Mouse (Mus musculus): Measurements from ENCODE around the gene Sept11. TPM values are rescaled to one million over a fixed set of nuclear protein-coding genes. Genes with fewer than 3 reads are reported as not detected.

The Sept11 gene
- polyA plus RNA-seq, 1 experiment = 3.4 TPM

DNA sequence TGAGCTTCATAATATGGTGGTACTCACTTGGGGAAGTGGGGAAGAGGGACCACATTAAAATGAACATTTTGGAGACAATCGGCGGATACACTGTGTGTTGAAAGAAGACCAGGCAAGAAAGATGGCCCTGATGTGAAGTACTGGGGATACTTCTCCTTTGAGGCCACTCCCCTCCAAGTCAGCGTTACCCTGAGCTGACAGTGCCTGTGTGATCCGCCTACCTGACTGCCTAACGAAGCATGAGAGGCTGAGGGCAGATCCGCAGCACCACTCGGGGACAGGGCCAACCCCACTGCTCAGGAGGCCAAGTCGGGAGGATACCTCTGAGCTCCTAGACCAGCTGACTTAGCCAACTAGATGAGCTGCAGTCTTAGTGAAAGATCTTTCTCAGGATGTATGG is 24.4 kb downstream of the Sept11 start:
- Histone ChIP-seq H3K4me3 (ENCODE audit: control insufficient read depth, low read depth, low read length) (no peak overlapping the region), H3K36me3 (ENCODE audit: control insufficient read depth, insufficient read depth, low read length) (no peaks in the 10 kb centered on the region), H3K27me3 (ENCODE audit: control insufficient read depth, insufficient read depth, low read length) (no peaks in the 10 kb centered on the region), H3K4me1 (ENCODE audit: control insufficient read depth, insufficient read depth, low read length) (no peaks in the 10 kb centered on the region; the same call in 1 of the 2 replicates), H3K27ac (ENCODE audit: control insufficient read depth, insufficient read depth, low read depth, low read length) (no peak overlapping the region)
- TF ChIP-seq POLR2A (IDR thresholded peaks at IDR 0.05; ENCODE audit: control insufficient read depth, low read depth, low read length) (no peak), CTCF (IDR thresholded peaks at IDR 0.05; ENCODE audit: control insufficient read depth, insufficient read depth, insufficient replicate concordance, low read depth, low read length) (no peak)

DNA sequence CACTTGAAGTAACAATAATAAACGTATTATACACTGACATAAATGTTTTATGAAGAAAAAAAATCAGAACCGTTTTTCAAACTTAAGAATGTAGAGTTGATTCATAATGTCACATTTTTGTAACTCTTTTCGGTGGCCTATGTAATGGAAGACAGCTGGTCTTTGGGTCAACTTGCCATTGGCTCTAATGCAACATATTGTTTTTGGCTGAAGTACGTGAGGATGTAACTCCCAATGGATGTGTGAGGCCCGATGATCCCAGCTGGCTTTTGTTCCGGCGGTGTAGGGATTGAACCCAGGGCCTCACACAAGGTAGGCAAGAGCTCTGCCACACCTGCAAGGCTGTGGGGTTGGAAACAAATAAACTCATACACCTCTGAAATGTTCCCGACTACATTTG is 28.4 kb downstream of the Sept11 start:
- no peaks in the 10 kb centered on the region for H3K27me3 ChIP-seq (ENCODE audit: control insufficient read depth, insufficient read depth, low read length)
- H3K4me3 ChIP-seq (ENCODE audit: control insufficient read depth, low read depth, low read length) = no peak overlapping the region
- H3K4me1 ChIP-seq (ENCODE audit: control insufficient read depth, insufficient read depth, low read length) = peaks cover 2% of the 10 kb centered on the region
- no peak for TF ChIP-seq POLR2A (IDR thresholded peaks at IDR 0.05; ENCODE audit: control insufficient read depth, low read depth, low read length)
- no peak for TF ChIP-seq CTCF (IDR thresholded peaks at IDR 0.05; ENCODE audit: control insufficient read depth, insufficient read depth, insufficient replicate concordance, low read depth, low read length)
- no peaks in the 10 kb centered on the region for H3K36me3 ChIP-seq (ENCODE audit: control insufficient read depth, insufficient read depth, low read length)
- no peak overlapping the region for H3K27ac ChIP-seq (ENCODE audit: control insufficient read depth, insufficient read depth, low read depth, low read length)

DNA sequence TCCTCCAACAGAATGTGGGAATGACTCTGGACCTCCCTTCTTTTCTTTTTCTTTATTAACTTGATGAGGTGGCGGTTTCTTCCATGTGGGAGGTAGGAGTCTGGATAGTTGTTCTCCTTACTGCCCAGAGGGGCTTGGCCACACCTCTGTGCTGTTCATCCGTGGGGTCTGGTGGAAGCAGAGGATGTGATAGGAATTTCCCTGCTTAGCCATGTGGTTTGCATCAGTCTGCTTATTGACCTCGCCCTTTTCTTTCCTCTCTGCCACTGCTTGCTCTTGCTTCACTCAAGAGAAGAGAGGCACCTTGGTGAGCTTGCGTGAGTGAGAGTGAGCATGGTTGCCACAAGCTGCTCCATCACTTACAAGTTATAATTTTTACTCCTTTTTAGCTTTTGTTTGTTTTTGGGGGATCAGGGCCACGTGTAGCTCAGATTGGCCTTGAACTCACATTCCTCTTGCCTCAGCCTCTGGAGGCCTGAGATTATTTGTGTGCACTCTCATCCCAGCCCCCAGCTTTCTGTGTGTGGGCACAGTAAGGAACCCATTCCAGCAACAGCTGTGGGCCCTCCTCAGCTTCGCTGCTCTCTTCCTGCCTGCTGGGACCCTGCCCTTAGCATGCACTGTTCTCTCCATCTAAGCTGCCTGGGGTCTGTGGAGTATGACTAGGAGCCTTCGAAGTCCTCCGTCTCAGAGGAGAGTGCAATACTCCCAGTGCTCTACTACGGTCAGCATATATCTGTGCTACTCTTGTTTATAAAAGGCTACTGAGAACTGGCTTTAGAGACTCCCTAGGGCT is 31.0 kb downstream of the Sept11 start:
- Histone ChIP-seq H3K27ac (ENCODE audit: control insufficient read depth, insufficient read depth, low read depth, low read length) (peak overlapping the region; percentile 68), H3K36me3 (ENCODE audit: control insufficient read depth, insufficient read depth, low read length) (no peaks in the 10 kb centered on the region), H3K27me3 (ENCODE audit: control insufficient read depth, insufficient read depth, low read length) (no peaks in the 10 kb centered on the region), H3K4me1 (ENCODE audit: control insufficient read depth, insufficient read depth, low read length) (peaks cover 4% of the 10 kb centered on the region), H3K4me3 (ENCODE audit: control insufficient read depth, low read depth, low read length) (no peak overlapping the region)
- TF ChIP-seq CTCF (IDR thresholded peaks at IDR 0.05; ENCODE audit: control insufficient read depth, insufficient read depth, insufficient replicate concordance, low read depth, low read length) (no peak), POLR2A (IDR thresholded peaks at IDR 0.05; ENCODE audit: control insufficient read depth, low read depth, low read length) (no peak)

DNA sequence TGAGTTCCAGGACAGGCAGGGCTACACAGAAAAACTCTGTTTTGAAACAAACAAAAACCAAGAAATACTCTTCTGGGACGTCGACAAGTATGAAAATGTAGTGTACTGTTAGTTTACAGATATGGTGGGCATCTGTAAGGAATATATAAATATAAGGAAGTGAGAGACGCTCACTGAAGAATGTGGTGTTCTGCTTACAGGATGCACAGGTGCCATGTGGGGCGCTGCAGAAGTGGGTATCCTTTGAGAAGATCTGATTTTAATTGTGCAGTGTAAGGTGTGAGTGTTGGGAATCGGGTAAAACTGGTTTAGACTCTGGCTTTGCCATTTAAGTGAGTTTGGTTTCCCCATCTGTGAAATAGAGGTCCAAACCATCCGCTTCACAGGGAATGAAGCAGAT is 32.1 kb downstream of the Sept11 start:
- Histone ChIP-seq H3K36me3 (ENCODE audit: control insufficient read depth, insufficient read depth, low read length) (no peaks in the 10 kb centered on the region), H3K4me1 (ENCODE audit: control insufficient read depth, insufficient read depth, low read length) (peaks cover 4% of the 10 kb centered on the region), H3K27me3 (ENCODE audit: control insufficient read depth, insufficient read depth, low read length) (no peaks in the 10 kb centered on the region), H3K4me3 (ENCODE audit: control insufficient read depth, low read depth, low read length) (no peak overlapping the region), H3K27ac (ENCODE audit: control insufficient read depth, insufficient read depth, low read depth, low read length) (no peak overlapping the region)
- TF ChIP-seq CTCF (IDR thresholded peaks at IDR 0.05; ENCODE audit: control insufficient read depth, insufficient read depth, insufficient replicate concordance, low read depth, low read length) (no peak), POLR2A (IDR thresholded peaks at IDR 0.05; ENCODE audit: control insufficient read depth, low read depth, low read length) (no peak)

DNA sequence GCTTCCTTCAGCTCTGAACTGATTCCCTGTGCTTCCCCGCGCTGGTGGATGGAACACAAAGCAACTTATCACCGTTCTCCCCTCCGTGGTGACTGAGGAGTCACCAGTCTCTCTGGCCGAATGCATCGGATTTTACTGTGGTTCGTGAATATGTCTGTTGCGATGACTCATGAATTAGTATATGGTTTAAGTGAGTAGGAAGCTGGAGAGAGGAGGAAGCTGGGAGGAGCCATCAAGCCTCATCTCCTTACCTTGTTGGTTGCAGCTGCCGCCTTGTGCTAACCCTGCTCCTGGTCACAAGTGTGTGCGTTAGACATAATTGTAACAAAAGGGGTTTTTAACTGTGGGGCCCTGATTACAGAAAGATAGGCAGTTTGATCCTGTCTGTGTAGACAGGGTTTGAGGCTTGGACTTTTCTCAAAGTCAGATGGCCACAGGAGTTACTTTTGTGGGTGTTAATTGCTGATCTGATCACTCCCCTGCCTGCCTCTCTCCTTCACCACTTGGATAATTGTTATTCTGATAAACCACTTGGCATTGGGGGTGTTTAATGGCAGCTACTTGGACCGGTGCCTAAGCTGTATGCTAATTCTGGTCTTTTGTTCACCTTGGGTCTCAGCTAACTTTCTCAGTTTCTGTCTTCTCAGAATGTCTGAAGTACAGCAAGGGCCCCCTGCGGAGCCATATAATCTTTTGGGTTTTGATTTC is 33.1 kb downstream of the Sept11 start:
- TF ChIP-seq CTCF (IDR thresholded peaks at IDR 0.05; ENCODE audit: control insufficient read depth, insufficient read depth, insufficient replicate concordance, low read depth, low read length) = no peak
- TF ChIP-seq POLR2A (IDR thresholded peaks at IDR 0.05; ENCODE audit: control insufficient read depth, low read depth, low read length) = no peak
- H3K36me3 ChIP-seq (ENCODE audit: control insufficient read depth, insufficient read depth, low read length) = no peaks in the 10 kb centered on the region
- H3K4me3 ChIP-seq (ENCODE audit: control insufficient read depth, low read depth, low read length) = no peak overlapping the region
- H3K27me3 ChIP-seq (ENCODE audit: control insufficient read depth, insufficient read depth, low read length) = no peaks in the 10 kb centered on the region
- no peak overlapping the region for H3K27ac ChIP-seq (ENCODE audit: control insufficient read depth, insufficient read depth, low read depth, low read length)
- peaks cover 4% of the 10 kb centered on the region for H3K4me1 ChIP-seq (ENCODE audit: control insufficient read depth, insufficient read depth, low read length)

DNA sequence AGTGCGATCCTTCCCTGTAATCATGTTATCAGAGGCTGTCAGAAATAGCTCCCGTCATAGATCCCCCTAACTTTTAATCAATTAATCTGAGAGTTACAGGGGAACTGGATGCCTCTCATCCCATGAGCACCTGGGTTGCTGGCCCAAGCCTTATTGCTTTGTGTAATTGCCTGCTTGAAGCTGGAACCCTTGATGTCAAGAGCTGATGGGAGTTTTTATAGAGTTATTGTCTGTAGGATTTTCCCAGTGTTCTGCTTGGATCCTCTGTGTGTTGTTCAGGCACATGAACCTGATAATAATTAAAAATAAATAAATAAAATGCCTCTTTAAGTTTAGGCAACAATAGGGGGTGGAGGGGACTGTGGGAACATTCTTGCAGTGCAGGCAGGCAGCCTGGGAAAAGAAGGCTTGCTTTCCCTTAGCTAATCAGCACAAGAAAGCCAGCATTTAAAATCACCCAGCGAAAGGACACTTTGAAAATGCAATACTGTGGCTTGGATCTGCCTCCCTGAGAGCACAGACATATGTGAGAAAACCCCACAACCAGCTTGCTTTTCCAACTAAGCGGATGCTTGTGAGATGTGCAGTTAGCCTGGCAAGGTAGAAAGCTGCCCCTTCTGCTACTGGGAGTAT is 33.8 kb downstream of the Sept11 start:
- TF ChIP-seq CTCF (IDR thresholded peaks at IDR 0.05; ENCODE audit: control insufficient read depth, insufficient read depth, insufficient replicate concordance, low read depth, low read length) = no peak
- no peak for TF ChIP-seq POLR2A (IDR thresholded peaks at IDR 0.05; ENCODE audit: control insufficient read depth, low read depth, low read length)
- H3K27ac ChIP-seq (ENCODE audit: control insufficient read depth, insufficient read depth, low read depth, low read length) = no peak overlapping the region
- no peaks in the 10 kb centered on the region for H3K27me3 ChIP-seq (ENCODE audit: control insufficient read depth, insufficient read depth, low read length)
- H3K4me1 ChIP-seq (ENCODE audit: control insufficient read depth, insufficient read depth, low read length) = peaks cover 4% of the 10 kb centered on the region
- no peaks in the 10 kb centered on the region for H3K36me3 ChIP-seq (ENCODE audit: control insufficient read depth, insufficient read depth, low read length)
- H3K4me3 ChIP-seq (ENCODE audit: control insufficient read depth, low read depth, low read length) = no peak overlapping the region

DNA sequence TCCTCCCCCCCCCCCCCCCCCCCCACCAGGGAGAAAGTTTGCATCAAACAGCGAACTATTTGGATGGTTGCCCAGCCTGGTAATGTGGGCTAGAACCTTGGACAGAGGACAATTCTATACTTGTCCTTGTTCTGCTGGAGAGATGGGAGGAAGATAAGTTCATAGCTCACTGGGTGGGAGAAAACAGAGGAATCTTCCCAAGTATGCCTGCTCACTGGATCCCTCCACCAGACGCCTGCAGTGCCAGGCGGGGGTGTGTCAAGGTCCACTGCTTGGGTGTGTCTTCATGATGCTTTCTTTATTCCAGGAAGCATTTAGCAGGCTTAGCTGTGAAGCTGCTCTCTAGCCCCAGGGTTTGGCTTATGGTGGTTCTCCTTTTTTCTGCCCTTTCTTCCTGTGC is 34.5 kb downstream of the Sept11 start:
- H3K36me3 ChIP-seq (ENCODE audit: control insufficient read depth, insufficient read depth, low read length) = no peaks in the 10 kb centered on the region
- no peaks in the 10 kb centered on the region for H3K27me3 ChIP-seq (ENCODE audit: control insufficient read depth, insufficient read depth, low read length)
- no peak for TF ChIP-seq CTCF (IDR thresholded peaks at IDR 0.05; ENCODE audit: control insufficient read depth, insufficient read depth, insufficient replicate concordance, low read depth, low read length)
- TF ChIP-seq POLR2A (IDR thresholded peaks at IDR 0.05; ENCODE audit: control insufficient read depth, low read depth, low read length) = no peak
- no peak overlapping the region for H3K4me3 ChIP-seq (ENCODE audit: control insufficient read depth, low read depth, low read length)
- no peak overlapping the region for H3K27ac ChIP-seq (ENCODE audit: control insufficient read depth, insufficient read depth, low read depth, low read length)
- H3K4me1 ChIP-seq (ENCODE audit: control insufficient read depth, insufficient read depth, low read length) = peaks cover 4% of the 10 kb centered on the region
